Mouse (Mus musculus) kidney, adult 2 months (tissue): ENCODE results near the gene Prex1.

ENCODE experiments used
- CTCF ChIP-seq: fragments of 200-500 bp; conservative IDR thresholded peaks from 2 replicates; pipeline ENCODE4 v1.5.1; 2011; ENCODE audit warnings: low read depth, mild to moderate bottlenecking, control low read depth, low read length, moderate library complexity, mixed read lengths; ENCODE audit not compliant: insufficient read depth, insufficient read length
- POLR2A ChIP-seq: fragments of 200-500 bp; IDR thresholded peaks from one replicate; pipeline ENCODE4 v1.6.1; 2011; ENCODE audit warnings: low read depth, low read length, control low read depth

- no peak for TF ChIP-seq CTCF
- no peak for TF ChIP-seq POLR2A
Measured at GRCm38 (mm10) chr2:166560826-166561225, 152.8 kb downstream of the Prex1 start.
